Mouse (Mus musculus) liver, postnatal 0 days (tissue): ENCODE measurements around the gene Nbeal2.

Experiments used
- CTCF ChIP-seq: sonication (generic); IDR thresholded peaks from 2 replicates; pipeline ENCODE4 v1.5.1; 2016; ENCODE audit warnings: antibody characterized with exemption, low read depth
- EP300 ChIP-seq: IDR thresholded peaks from 2 replicates; pipeline ENCODE4 v1.6.1; 2016; ENCODE audit warnings: antibody characterized with exemption, low read depth, mild to moderate bottlenecking

- no peak for TF ChIP-seq CTCF
- no peak for TF ChIP-seq EP300
These were observed 5.6 kb upstream of the Nbeal2 start for GRCm38 (mm10) chr9:110659521-110659920.
